Mouse (Mus musculus): Measurements from ENCODE around the gene Ubqln2.

- TF ChIP-seq CTCF (IDR thresholded peaks at IDR 0.05; ENCODE audit: low read depth, low read length) (no peak), POLR2AphosphoS5 (IDR thresholded peaks at IDR 0.05; ENCODE audit: insufficient replicate concordance, low read depth, low read length) (no peak), GATA1 (IDR thresholded peaks at IDR 0.05; ENCODE audit: borderline replicate concordance, low read length) (no peak), TAL1 (conservative IDR thresholded peaks at IDR 0.05; ENCODE audit: low read depth, low read length) (no peak), GATA2 (IDR thresholded peaks at IDR 0.05; ENCODE audit: borderline replicate concordance, low read depth, low read length) (no peak)
Observed at GRCm38 (mm10) chrX:153498665-153499293, 752 bp downstream of the Ubqln2 start.
